Mouse (Mus musculus) thymus, adult 2 months (tissue): ENCODE measurements at regions not wholly inside any gene's neighbourhood (a gene's known extent, or its start where the extent isn't known, plus 50 kb on each side); places are given as distances from the start of the nearest gene placed in this dataset.

Source experiments
- CTCF ChIP-seq: fragments of 200-500 bp; IDR thresholded peaks from 2 replicates; pipeline ENCODE4 v1.5.1; 2012; ENCODE audit warnings: mild to moderate bottlenecking, control low read depth, low read length, moderate library complexity, borderline replicate concordance; ENCODE audit not compliant: control insufficient read depth, poor library complexity, insufficient read depth; ENCODE audit errors: extremely low read depth
- POLR2A ChIP-seq: fragments of 200-500 bp; IDR thresholded peaks from 2 replicates; pipeline ENCODE4 v1.6.1; 2012; ENCODE audit warnings: mild to moderate bottlenecking, low read length, control low read depth, moderate library complexity; ENCODE audit not compliant: control insufficient read depth, poor library complexity, insufficient read depth; ENCODE audit errors: extremely low read depth

- TF ChIP-seq POLR2A (no peak), CTCF (no peak)
Measured at GRCm38 (mm10) chr14:105837533-105837932, 59.1 kb downstream of the Spry2 start.
